ENCODE assay signal across 9 mouse cellular contexts in genomic region chr1:120596784-120597183, GRCm38 (mm10). TPM values are rescaled to one million over a fixed set of nuclear protein-coding genes. Genes with fewer than 3 reads are reported as not detected.
DNase-seq lines count a peak whose midpoint lies in the region; ATAC-seq and TF ChIP-seq lines count a peak whose summit lies in the region.
"Had no signal": no experiment of that assay in that cellular context is flagged by ENCODE, and none has a peak within 500 bp of the region (broad histone marks: within the 10 kb centered on the region; RNA-seq: fewer than 3 reads in every experiment).

No protein-coding gene starts in this region.

- H3K4me2 ChIP-seq in heart, embryonic 11.5 days = peak overlapping the region; percentile 62
- H3K4me2 ChIP-seq in forebrain, embryonic 15.5 days (replicated peaks) = 0 out of 2 replicates have a peak overlapping the region, but pooled peaks have one; percentile 3
- H3K4me2 ChIP-seq in midbrain, embryonic 11.5 days = peak overlapping the region; percentile 82

- no peak for TF ChIP-seq POLR2A in ES-Bruce4 (IDR thresholded peaks at IDR 0.05; ENCODE audit: insufficient read depth, low read length)

- WGBS in heart, embryonic 11.5 days (ENCODE audit: insufficient replicate concordance) = under 1% methylated on average over 19 of the region's 19 CpGs
- 2% methylated on average over 19 of the region's 19 CpGs for WGBS in forebrain, embryonic 15.5 days
- WGBS in midbrain, embryonic 11.5 days = 2% methylated on average over 19 of the region's 19 CpGs

- TF ChIP-seq CTCF in ES-Bruce4 (IDR thresholded peaks at IDR 0.05; ENCODE audit: low read depth, low read length) = no peak

- TF ChIP-seq EP300 in ES-Bruce4 (IDR thresholded peaks at IDR 0.05; ENCODE audit: insufficient read depth, low read depth, low read length) = no peak

- H3K9ac ChIP-seq in heart, embryonic 11.5 days (ENCODE audit: low read depth, low read length) = no peak overlapping the region
- H3K9ac ChIP-seq in ES-Bruce4 (ENCODE audit: low read depth, poor library complexity, severe bottlenecking) = no peak overlapping the region
- no peak overlapping the region for H3K9ac ChIP-seq in forebrain, embryonic 15.5 days (replicated peaks)
- peak overlapping the region; percentile 61 for H3K9ac ChIP-seq in midbrain, embryonic 11.5 days (ENCODE audit: low read length)

- no peaks in the 10 kb centered on the region for H3K4me1 ChIP-seq in heart, embryonic 11.5 days (ENCODE audit: control insufficient read depth, insufficient read depth, low read length)
- no peaks in the 10 kb centered on the region for H3K4me1 ChIP-seq in ES-Bruce4 (ENCODE audit: control insufficient read depth, insufficient read depth, low read length)
- H3K4me1 ChIP-seq in forebrain, embryonic 15.5 days = peaks cover 7% of the 10 kb centered on the region
- H3K4me1 ChIP-seq in midbrain, embryonic 11.5 days (ENCODE audit: control insufficient read depth, insufficient read depth, low read length) = no peaks in the 10 kb centered on the region; the same call in none of the 2 replicates

- no peaks in the 10 kb centered on the region for H3K9me3 ChIP-seq in heart, embryonic 11.5 days (replicated peaks; ENCODE audit: control insufficient read depth, low read length)
- no peaks in the 10 kb centered on the region for H3K9me3 ChIP-seq in ES-Bruce4 (replicated peaks; ENCODE audit: control insufficient read depth, insufficient read depth, low read length, poor library complexity, severe bottlenecking)
- no peaks in the 10 kb centered on the region for H3K9me3 ChIP-seq in forebrain, embryonic 15.5 days
- H3K9me3 ChIP-seq in midbrain, embryonic 11.5 days (ENCODE audit: control insufficient read depth, low read length) = no peaks in the 10 kb centered on the region

- DNase-seq in heart, postnatal 4 days = no peak
- peak; percentile 94 for DNase-seq in midbrain, embryonic 11.5 days (ENCODE audit: low spot score, missing footprints)
- DNase-seq in spleen, adult 18-20 months = no peak
- no peak for DNase-seq in spleen, postnatal 4 days (ENCODE audit: low spot score in 2 of 2)
- DNase-seq: cerebellum, adult 11-12 months had no signal

- no peak overlapping the region for H3K27ac ChIP-seq in heart, embryonic 11.5 days (ENCODE audit: low read depth, low read length)
- H3K27ac ChIP-seq in ES-Bruce4 (ENCODE audit: insufficient read depth, low read length) = no peak overlapping the region
- H3K27ac ChIP-seq in forebrain, embryonic 15.5 days (replicated peaks) = no peak overlapping the region
- H3K27ac ChIP-seq in midbrain, embryonic 11.5 days (ENCODE audit: low read depth, low read length) = no peak overlapping the region

- peaks cover 98% of the 10 kb centered on the region for H3K27me3 ChIP-seq in heart, embryonic 11.5 days (ENCODE audit: control insufficient read depth, insufficient read depth, low read length)
- peaks cover 40% of the 10 kb centered on the region for H3K27me3 ChIP-seq in ES-Bruce4 (ENCODE audit: control insufficient read depth, insufficient read depth, low read length, poor library complexity, severe bottlenecking)
- H3K27me3 ChIP-seq in forebrain, embryonic 15.5 days = peaks cover 95% of the 10 kb centered on the region
- peaks cover 95% of the 10 kb centered on the region for H3K27me3 ChIP-seq in midbrain, embryonic 11.5 days (ENCODE audit: control insufficient read depth, insufficient read depth, low read length)

- H3K4me3 ChIP-seq in heart, embryonic 11.5 days (ENCODE audit: low read depth, low read length) = peak overlapping the region; percentile 20
- peak overlapping the region; percentile 45 for H3K4me3 ChIP-seq in ES-Bruce4 (ENCODE audit: low read depth, low read length)
- H3K4me3 ChIP-seq in forebrain, embryonic 15.5 days = no peak overlapping the region
- peak overlapping the region; percentile 25 for H3K4me3 ChIP-seq in midbrain, embryonic 11.5 days (ENCODE audit: low read depth, low read length)

- no peaks in the 10 kb centered on the region for H3K36me3 ChIP-seq in heart, embryonic 11.5 days (ENCODE audit: control insufficient read depth, insufficient read depth, low read length)
- no peaks in the 10 kb centered on the region for H3K36me3 ChIP-seq in ES-Bruce4 (ENCODE audit: control insufficient read depth, insufficient read depth, low read length, poor library complexity, severe bottlenecking)
- H3K36me3 ChIP-seq in forebrain, embryonic 15.5 days = no peaks in the 10 kb centered on the region
- H3K36me3 ChIP-seq in midbrain, embryonic 11.5 days (ENCODE audit: control insufficient read depth, insufficient read depth, low read length) = no peaks in the 10 kb centered on the region

- no peak for ATAC-seq in heart, embryonic 11.5 days (replicated peaks; ENCODE audit: insufficient number of reproducible peaks, low FRiP score, low TSS enrichment)
- no peak for ATAC-seq in forebrain, embryonic 15.5 days (replicated peaks)
- no peak; the same call in 1 of the 2 replicates for ATAC-seq in midbrain, embryonic 11.5 days (ENCODE audit: low FRiP score)
- no peak for ATAC-seq in granulocyte monocyte progenitor cell, adult 5-6 weeks (replicated peaks; ENCODE audit: poor library complexity, severe bottlenecking)

RNA-seq across cellular contexts. Expression of gene En1, which starts 5.4 kb away (rescaled TPM):
- not detected in 2 replicates for polyA plus RNA-seq in heart, embryonic 11.5 days (2014; fragmentation: Nextera tagmentation; extraction: Ambion mirVana)
- not detected for total RNA-seq in heart, postnatal 4 days (2021)
- 0.61 TPM in 1 of 2 replicates, not detected in the other for polyA plus RNA-seq in ES-Bruce4 (2011; ENCODE audit: insufficient read depth, insufficient read length, low read depth, missing spikeins)
- not detected in 2 replicates for polyA plus RNA-seq in forebrain, embryonic 15.5 days (2015; fragmentation: Nextera tagmentation; extraction: Ambion mirVana)
- polyA plus RNA-seq in midbrain, embryonic 11.5 days (2014; fragmentation: Nextera tagmentation; extraction: Ambion mirVana) = 6.5 and 8.2 TPM in 2 replicates
- total RNA-seq in granulocyte monocyte progenitor cell, adult 5-6 weeks (2014; fragmentation: Nextera tagmentation) = not detected in 2 replicates
- not detected in 2 replicates for total RNA-seq in granulocyte monocyte progenitor cell, adult 5-6 weeks (2017)

Comparison
In these comparisons a context has a peak if more than half of its experiments do, and no peak if none do; other contexts are left out.
1. H3K4me2 ChIP-seq: peak in every context shown above with its lines; median percentile 82 in midbrain, embryonic 11.5 days; 62 in heart, embryonic 11.5 days; 3 in forebrain, embryonic 15.5 days.